Mouse (Mus musculus): ENCODE measurements around the gene Olfr1191-ps1.
"Not testable (repeated sequence)": the region's sequence is repeated elsewhere in the genome, so short reads cannot be mapped to it uniquely, and the experiment has no call there.

The Olfr1191-ps1 gene

GRCm38 (mm10) chr2:88640242-88640641 is at the start of gene Olfr1191-ps1:
TSS of gene Olfr1191-ps1 (plus strand) at chr2:88640542.
- DNase-seq (ENCODE audit: low read depth, low spot score), result not testable (repeated sequence)

- no peak for DNase-seq (ENCODE audit: low read depth, low spot score)
Observed at GRCm38 (mm10) chr2:88648209-88648608, 7.9 kb downstream of the Olfr1191-ps1 start, which contains the start of gene Olfr1192-ps1. TSS of gene Olfr1192-ps1 (plus strand) at chr2:88648509.

- not testable (repeated sequence) for DNase-seq (ENCODE audit: low read depth, low spot score)
Observed at GRCm38 (mm10) chr2:88675328-88675727, 35.0 kb downstream of the Olfr1191-ps1 start, which contains the start of gene Olfr1193. TSS of gene Olfr1193 (plus strand) at chr2:88675628.

GRCm38 (mm10) chr2:88689087-88689486 is 48.7 kb downstream of the Olfr1191-ps1 start, which contains the start of gene Olfr1195:
TSS of gene Olfr1195 (minus strand) at chr2:88689187.
- no peak for DNase-seq (ENCODE audit: low read depth, low spot score)
